Mouse (Mus musculus): Measurements from ENCODE around the gene Mrpl9. TPM values are rescaled to one million over a fixed set of nuclear protein-coding genes. Genes with fewer than 3 reads are reported as not detected.

Gene Mrpl9
- polyA plus RNA-seq, 1 experiment from 2014 or later, result 47.6 TPM

DNA sequence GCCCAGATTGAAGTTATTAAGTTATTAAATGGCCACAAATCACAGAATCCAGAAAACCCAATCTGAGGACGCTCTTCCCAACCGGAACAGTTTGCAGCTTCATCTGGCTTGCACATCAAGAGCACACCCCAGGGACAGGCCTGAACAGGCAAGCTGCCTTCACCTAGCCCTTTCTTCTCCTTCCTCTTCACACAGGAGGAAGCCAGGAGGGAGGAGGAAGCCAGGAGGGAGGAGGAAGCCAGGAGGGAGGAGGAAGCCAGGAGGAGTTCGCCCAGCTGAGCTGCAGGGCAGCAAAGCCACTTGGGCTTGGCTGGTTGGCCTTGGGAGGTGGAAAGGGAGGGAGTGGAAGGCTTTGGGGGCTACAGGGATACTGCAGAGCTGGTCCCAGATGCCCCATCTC, 25.8 kb downstream of the Mrpl9 start:
- Histone ChIP-seq H3K4me3 (ENCODE audit: low read depth, low read length) (no peak overlapping the region), H3K4me2 (replicated peaks; ENCODE audit: low read depth) (no peak overlapping the region), H3K27me3 (ENCODE audit: control insufficient read depth, insufficient read depth, low read length) (no peaks in the 10 kb centered on the region), H3K27ac (replicated peaks) (no peak overlapping the region), H3K9ac (ENCODE audit: low read length) (no peak overlapping the region), H3K9me3 (ENCODE audit: control insufficient read depth, low read length) (no peaks in the 10 kb centered on the region), H3K4me1 (replicated peaks; ENCODE audit: control insufficient read depth, insufficient read depth) (no peaks in the 10 kb centered on the region), H3K36me3 (ENCODE audit: control insufficient read depth, insufficient read depth, low read length) (no peaks in the 10 kb centered on the region)
- ATAC-seq (ENCODE audit: low FRiP score, low TSS enrichment) (no peak), DNase-seq (ENCODE audit: low spot score) (no peak)
- 51% methylated on average over 3 of the region's 3 CpGs for WGBS
- TF ChIP-seq CTCF (IDR thresholded peaks at IDR 0.05; ENCODE audit: low read depth) (no peak), EP300 (optimal IDR thresholded peaks at IDR 0.05) (no peak)

DNA sequence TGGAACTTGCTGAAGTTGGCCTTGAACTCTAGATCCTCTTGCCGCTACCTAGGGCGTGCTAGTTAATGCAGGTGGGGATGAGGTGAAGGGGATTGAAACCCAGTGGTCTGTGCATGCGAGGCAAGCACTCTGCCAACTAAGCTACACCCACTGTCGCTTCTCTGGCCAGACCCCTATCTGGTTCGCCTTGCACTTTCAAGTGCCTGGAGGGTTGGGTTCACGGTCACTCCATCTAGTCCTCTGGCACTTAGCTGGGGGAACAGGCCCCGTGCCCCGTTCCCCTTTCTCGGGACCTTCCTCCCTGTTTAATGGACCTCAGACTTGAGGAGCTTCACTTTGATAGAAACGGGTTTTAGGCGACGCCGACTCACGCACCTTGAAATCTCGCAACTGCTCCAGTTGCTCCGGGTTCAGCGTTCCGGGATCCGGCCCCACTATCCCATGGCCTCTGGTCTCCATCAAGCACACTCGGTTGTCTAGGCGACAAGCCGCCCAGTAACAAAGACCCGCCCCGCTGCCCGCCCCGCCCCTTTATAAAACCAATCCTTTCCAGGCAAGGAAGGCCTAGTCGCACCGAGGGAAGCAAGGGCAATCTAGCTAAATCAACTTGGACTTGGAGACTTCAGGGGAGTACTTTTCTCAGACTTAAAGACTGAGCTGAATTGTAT, 29.5 kb downstream of the Mrpl9 start:
- H3K36me3 ChIP-seq (ENCODE audit: control insufficient read depth, insufficient read depth, low read length), result no peaks in the 10 kb centered on the region
- H3K27me3 ChIP-seq (ENCODE audit: control insufficient read depth, insufficient read depth, low read length), result no peaks in the 10 kb centered on the region
- 13% methylated on average over 28 of the region's 28 CpGs for WGBS
- no peak for TF ChIP-seq CTCF (IDR thresholded peaks at IDR 0.05; ENCODE audit: low read depth)
- TF ChIP-seq EP300 (optimal IDR thresholded peaks at IDR 0.05), result no peak
- peak overlapping the region; percentile 63; the same call in 1 of the 2 replicates for H3K27ac ChIP-seq (replicated peaks)
- DNase-seq (ENCODE audit: low spot score), result peak; percentile 83
- H3K9ac ChIP-seq (ENCODE audit: low read length), result no peak overlapping the region
- H3K4me3 ChIP-seq (ENCODE audit: low read depth, low read length), result no peak overlapping the region
- no peaks in the 10 kb centered on the region for H3K4me1 ChIP-seq (replicated peaks; ENCODE audit: control insufficient read depth, insufficient read depth)
- H3K4me2 ChIP-seq (replicated peaks; ENCODE audit: low read depth), result peak overlapping the region; percentile 37; the same call in 1 of the 2 replicates
- ATAC-seq (ENCODE audit: low FRiP score, low TSS enrichment), result peak; percentile 71
- H3K9me3 ChIP-seq (ENCODE audit: control insufficient read depth, low read length), result no peaks in the 10 kb centered on the region

DNA sequence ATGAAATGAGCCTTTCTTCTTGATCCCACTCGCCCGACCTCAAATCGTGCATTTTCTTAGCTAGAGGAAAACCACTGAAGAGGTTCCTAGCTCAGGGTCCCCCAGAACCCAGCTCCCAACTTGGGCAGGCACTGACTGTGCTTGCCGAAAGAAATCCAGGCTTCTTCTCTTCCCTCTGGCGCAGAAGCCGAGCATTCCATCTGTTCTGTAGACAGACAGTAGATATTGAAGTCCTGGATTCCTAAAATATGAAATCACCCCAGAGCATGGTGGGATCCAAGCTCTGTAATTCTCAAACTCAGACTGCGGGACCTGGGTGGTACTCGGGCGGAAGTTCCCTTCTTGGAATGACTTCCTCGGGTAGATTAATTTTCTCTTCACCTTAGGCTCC, 30.0 kb downstream of the Mrpl9 start:
- Histone ChIP-seq H3K4me1 (replicated peaks; ENCODE audit: control insufficient read depth, insufficient read depth) (no peaks in the 10 kb centered on the region), H3K9ac (ENCODE audit: low read length) (no peak overlapping the region), H3K4me2 (replicated peaks; ENCODE audit: low read depth) (0 out of 2 replicates have a peak overlapping the region, but pooled peaks have one; percentile 37), H3K4me3 (ENCODE audit: low read depth, low read length) (no peak overlapping the region), H3K27me3 (ENCODE audit: control insufficient read depth, insufficient read depth, low read length) (no peaks in the 10 kb centered on the region), H3K27ac (replicated peaks) (peak overlapping the region; percentile 63; the same call in 1 of the 2 replicates), H3K9me3 (ENCODE audit: control insufficient read depth, low read length) (no peaks in the 10 kb centered on the region), H3K36me3 (ENCODE audit: control insufficient read depth, insufficient read depth, low read length) (no peaks in the 10 kb centered on the region)
- no peak for DNase-seq (ENCODE audit: low spot score)
- TF ChIP-seq CTCF (IDR thresholded peaks at IDR 0.05; ENCODE audit: low read depth) (no peak), EP300 (optimal IDR thresholded peaks at IDR 0.05) (no peak)
- 39% methylated on average over 10 of the region's 10 CpGs for WGBS
- no peak for ATAC-seq (ENCODE audit: low FRiP score, low TSS enrichment)

DNA sequence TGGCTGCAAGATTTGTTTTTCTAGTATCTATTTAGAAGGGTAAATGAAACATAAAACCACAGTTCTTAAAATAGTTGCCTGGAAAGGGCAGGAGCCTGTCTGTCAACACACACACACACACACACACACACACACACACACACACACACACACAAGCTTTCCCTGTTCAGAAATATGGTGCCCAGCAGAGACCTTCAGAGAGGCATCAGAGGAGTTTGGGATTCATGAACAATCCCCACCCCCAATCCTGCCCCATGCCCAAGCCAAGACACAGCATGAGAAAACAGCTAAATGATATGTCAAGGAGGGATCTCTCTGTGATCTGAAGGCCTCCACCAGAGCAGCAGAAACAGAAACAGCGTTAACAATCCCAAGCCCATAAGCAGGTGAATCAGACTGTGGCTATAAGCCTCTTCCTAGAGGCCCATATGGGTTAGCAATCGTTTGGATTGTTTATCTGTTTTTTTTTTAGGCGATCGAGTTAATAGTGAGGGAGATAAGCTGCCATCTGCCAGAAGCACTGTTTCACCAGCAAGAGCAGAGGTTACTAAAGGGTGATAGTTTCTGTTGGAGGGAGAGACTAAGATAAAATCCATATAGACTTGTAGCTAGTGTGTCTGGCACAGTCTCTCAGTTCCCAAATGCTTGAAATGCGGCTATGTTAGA, 30.6 kb downstream of the Mrpl9 start:
- WGBS, result 51% methylated on average over 5 of the region's 5 CpGs
- TF ChIP-seq CTCF (IDR thresholded peaks at IDR 0.05; ENCODE audit: low read depth), result no peak
- no peak for TF ChIP-seq EP300 (optimal IDR thresholded peaks at IDR 0.05)
- Histone ChIP-seq H3K9ac (ENCODE audit: low read length) (no peak overlapping the region), H3K4me3 (ENCODE audit: low read depth, low read length) (no peak overlapping the region), H3K4me1 (replicated peaks; ENCODE audit: control insufficient read depth, insufficient read depth) (no peaks in the 10 kb centered on the region), H3K4me2 (replicated peaks; ENCODE audit: low read depth) (no peak overlapping the region), H3K9me3 (ENCODE audit: control insufficient read depth, low read length) (no peaks in the 10 kb centered on the region), H3K27ac (replicated peaks) (no peak overlapping the region), H3K36me3 (ENCODE audit: control insufficient read depth, insufficient read depth, low read length) (no peaks in the 10 kb centered on the region), H3K27me3 (ENCODE audit: control insufficient read depth, insufficient read depth, low read length) (no peaks in the 10 kb centered on the region)
- no peak for DNase-seq (ENCODE audit: low spot score)
- ATAC-seq (ENCODE audit: low FRiP score, low TSS enrichment), result no peak

DNA sequence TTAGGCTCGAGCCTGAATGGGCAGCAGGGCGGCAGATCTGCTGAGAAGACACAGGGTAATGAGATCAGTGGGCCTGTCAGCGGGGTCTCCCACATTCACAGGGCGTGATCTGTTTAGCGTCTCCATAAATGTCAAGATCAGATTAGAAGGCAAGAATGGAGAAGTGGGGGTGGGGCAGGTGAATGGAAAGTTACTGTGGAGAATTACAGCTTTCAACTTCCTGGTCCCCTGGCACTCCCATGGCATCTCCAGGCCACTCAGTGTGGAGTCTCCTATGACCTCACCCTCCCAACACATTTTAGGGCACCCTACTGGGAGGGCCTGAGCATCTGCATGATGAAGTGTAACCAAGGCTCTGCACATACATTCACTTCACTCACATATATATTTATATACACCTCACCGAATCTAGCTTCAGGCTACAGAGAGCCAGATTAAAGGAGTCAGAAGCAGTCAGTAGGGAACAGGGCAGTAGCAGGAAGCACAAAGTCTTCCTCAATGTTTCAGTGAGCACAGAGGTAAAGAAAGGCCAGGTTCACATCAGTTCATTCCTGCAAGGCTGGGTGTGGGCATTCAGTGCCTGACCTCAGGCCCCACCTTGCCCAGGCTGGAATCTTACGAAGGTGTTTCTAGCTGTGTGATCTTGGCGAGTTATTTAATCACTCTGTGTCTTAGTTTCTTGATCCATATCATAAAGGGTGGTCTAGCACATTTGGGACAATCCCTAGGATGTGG, 33.4 kb downstream of the Mrpl9 start:
- Histone ChIP-seq H3K27ac (replicated peaks) (peak overlapping the region; percentile 45), H3K4me2 (replicated peaks; ENCODE audit: low read depth) (no peak overlapping the region), H3K4me1 (replicated peaks; ENCODE audit: control insufficient read depth, insufficient read depth) (no peaks in the 10 kb centered on the region), H3K4me3 (ENCODE audit: low read depth, low read length) (no peak overlapping the region), H3K9me3 (ENCODE audit: control insufficient read depth, low read length) (no peaks in the 10 kb centered on the region), H3K36me3 (ENCODE audit: control insufficient read depth, insufficient read depth, low read length) (no peaks in the 10 kb centered on the region), H3K27me3 (ENCODE audit: control insufficient read depth, insufficient read depth, low read length) (no peaks in the 10 kb centered on the region), H3K9ac (ENCODE audit: low read length) (no peak overlapping the region)
- DNase-seq (ENCODE audit: low spot score) (peak; percentile 73), ATAC-seq (ENCODE audit: low FRiP score, low TSS enrichment) (peak; percentile 92)
- no peak for TF ChIP-seq CTCF (IDR thresholded peaks at IDR 0.05; ENCODE audit: low read depth)
- no peak for TF ChIP-seq EP300 (optimal IDR thresholded peaks at IDR 0.05)
- WGBS, result 35% methylated on average over 8 of the region's 8 CpGs
